Mouse (Mus musculus): ENCODE results near the gene Lhx2.

- TF ChIP-seq CTCF (IDR thresholded peaks at IDR 0.05; ENCODE audit: extremely low read depth, insufficient read length, insufficient replicate concordance, low read depth, low read length) (no peak), POLR2A (IDR thresholded peaks at IDR 0.05; ENCODE audit: low read depth, low read length) (no peak)
Measured at GRCm38 (mm10) chr2:38367852-38368251, 28.8 kb downstream of the Lhx2 start.

Data from small intestine, adult 2 months (tissue).